Mouse (Mus musculus) right cerebral cortex, adult 2 months (tissue): ENCODE measurements around the gene Rnf141.

Experiments
- DNase-seq, 2 experiments: peaks; one replicate each; pipeline ENCODE4 v3.0.0; 2021 to 2022; ENCODE audit warnings: low spot score in 2 of 2

Gene Rnf141

DNA sequence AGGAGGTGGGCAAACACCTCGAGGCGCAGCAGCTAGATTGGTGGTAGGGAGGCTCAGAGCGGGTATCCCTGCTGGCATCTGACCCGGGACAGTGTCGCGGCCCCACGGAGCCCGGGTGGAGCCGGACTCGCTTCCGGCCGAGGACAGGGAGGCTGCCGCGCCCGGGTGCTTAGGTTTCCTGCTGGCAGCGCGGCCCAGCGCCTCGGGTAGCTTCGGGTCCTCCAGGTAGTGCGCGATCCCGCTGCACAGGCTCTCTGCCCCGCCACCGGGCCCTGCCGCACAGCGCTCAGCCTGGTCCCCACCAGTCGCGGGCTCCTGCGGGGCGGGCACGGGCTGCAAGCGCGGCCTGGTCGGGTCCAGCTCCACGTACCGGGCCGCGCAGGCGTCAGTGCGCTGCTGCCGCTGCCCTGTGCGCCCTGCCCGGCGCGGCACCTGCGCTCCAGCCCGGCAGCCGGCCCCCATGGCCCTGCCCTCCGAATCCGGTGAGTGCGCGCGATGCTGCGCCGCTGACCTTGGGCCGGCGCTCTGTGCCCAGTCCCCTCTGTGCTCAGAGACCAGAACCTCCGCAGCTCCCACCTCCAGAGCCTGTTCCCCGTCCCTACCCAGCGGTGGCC lies 75.7 kb downstream of the Rnf141 start:
- DNase-seq = peak; percentile 34 to 53

- DNase-seq = peak in 1 of 2 experiments; percentile 17
These were observed 76.3 kb downstream of the Rnf141 start, which contains the start of gene Ampd3 for GRCm38 (mm10) chr7:110768001-110768400. Ampd3 (plus strand) TSS chr7:110768206.

- no peak for DNase-seq
These were observed 81.6 kb downstream of the Rnf141 start for GRCm38 (mm10) chr7:110762605-110763180.

- DNase-seq = no peak
These were observed 87.8 kb downstream of the Rnf141 start for GRCm38 (mm10) chr7:110756440-110756839.

DNA sequence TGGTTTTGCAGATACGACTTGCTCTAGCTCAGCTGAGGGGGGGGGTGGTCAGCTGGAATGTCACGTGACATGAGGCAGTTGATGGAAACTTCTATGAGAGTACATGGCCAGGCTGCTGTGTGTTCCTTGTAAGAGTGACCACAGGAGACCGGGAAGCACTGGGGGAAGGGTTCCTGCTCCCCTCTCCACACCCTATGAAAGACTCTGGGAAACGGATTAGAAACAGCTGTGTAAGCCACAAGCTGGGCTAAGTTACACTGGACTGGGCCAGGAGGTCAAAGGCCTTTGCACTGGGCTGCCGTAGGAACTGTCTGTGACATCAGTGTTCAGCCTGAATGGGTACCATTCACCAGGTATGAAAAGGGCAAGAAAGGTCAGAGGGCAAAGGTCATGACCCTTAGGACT lies 90.3 kb downstream of the Rnf141 start:
- no peak for DNase-seq

DNA sequence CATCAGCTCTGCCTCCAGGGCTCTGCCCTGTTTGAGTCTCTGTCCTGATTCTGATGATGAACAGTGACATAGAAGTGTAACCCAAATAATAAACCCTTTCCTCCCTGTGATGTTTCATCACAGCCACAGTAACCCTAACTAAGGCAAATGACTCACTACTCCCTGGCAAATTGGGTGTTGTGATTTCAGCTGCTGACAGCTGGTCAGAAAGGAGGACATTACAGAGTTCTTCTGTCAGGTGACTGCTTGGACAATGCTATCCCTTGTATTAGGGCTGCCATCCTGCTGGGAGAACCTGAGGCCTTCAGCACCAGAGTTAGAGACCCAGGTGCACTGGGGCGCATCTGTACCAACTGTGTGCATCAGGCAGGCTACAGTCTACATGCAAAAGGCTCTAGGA lies 90.9 kb downstream of the Rnf141 start:
- DNase-seq = no peak

DNA sequence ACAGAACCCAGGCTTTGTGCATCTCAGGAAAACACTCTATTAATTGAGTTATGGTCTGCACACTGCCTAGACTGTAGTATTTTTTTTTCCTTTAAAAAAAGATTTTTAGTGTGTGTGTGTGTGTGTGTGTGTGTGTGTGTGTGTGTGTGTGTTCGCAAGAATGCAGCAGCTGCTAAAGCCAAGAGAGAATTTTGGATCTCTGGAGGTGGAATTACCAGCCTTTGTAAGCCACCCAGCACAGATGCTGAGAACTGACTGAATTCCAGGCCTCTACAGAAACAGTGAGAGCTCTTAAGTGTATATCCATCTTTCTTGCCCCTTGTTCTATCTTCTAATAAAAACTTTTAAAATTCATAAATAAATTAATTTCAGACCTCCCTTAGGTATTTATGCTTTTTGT lies 92.6 kb downstream of the Rnf141 start:
- DNase-seq = no peak

- DNase-seq = no peak
These were observed 93.4 kb downstream of the Rnf141 start for GRCm38 (mm10) chr7:110750834-110751233.
